Mouse (Mus musculus) bone marrow, adult 2 months (tissue): ENCODE results near the gene 9130213A22Rik.

Source experiments
- CTCF ChIP-seq: fragments of 200-500 bp; IDR thresholded peaks from 2 replicates; pipeline ENCODE4 v1.5.1; 2011; ENCODE audit warnings: low read length, control low read depth; ENCODE audit not compliant: control insufficient read depth, insufficient read depth
- POLR2A ChIP-seq: fragments of 200-500 bp; IDR thresholded peaks from 2 replicates; pipeline ENCODE4 v1.6.1; 2011; ENCODE audit warnings: low read depth, mild to moderate bottlenecking, control low read depth, low read length, borderline replicate concordance; ENCODE audit not compliant: control insufficient read depth

DNA sequence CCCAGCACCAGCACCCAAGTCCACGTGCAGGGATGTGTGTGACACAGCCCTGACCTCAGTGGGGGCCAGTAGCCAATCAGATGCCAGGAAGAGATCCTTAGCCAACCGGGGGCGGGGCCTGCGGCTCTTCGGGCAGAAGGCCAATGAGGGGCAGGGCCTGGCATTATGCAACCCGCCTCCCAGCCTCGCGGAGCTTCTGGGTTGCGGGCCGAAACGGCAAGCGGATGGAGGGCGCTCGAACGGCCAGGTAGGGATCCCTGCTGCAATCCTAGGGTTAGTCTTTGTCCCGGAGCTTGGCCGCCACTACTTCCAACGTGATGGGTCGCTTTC, 23.7 kb downstream of the 9130213A22Rik start:
- TF ChIP-seq CTCF, result no peak
- peak; percentile 48; the same call in 1 of the 2 replicates for TF ChIP-seq POLR2A
